Mouse (Mus musculus): ENCODE data around the gene Npas3. TPM values are rescaled to one million over a fixed set of nuclear protein-coding genes. Genes with fewer than 3 reads are reported as not detected.

Gene Npas3
- polyA plus RNA-seq, 1 experiment, result 0.30 TPM

DNA sequence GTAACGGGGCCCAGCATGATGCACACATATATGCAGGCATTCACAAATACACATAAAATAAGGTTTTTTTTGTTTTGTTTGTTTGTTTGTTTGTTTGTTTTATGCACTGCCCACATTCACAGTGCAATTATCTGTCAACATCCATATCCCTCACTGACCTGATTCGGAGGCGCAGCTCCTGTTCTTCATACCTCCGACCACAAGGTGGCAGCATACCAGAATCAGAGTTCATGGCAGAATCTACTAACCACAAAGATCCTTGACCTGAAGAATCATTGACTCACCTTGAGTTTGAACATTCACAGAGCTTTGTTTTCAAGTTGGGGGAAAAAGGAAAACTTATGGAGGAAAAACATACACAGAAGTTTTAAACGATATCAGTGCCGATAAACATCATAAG is 743.9 kb downstream of the Npas3 start:
- no peak for DNase-seq (ENCODE audit: low read depth)

GRCm38 (mm10) chr12:53995710-53996109 is 747.2 kb downstream of the Npas3 start:
- no peak for DNase-seq (ENCODE audit: low read depth)

GRCm38 (mm10) chr12:53997141-53997540 is 748.7 kb downstream of the Npas3 start:
- DNase-seq (ENCODE audit: low read depth), result no peak

GRCm38 (mm10) chr12:53999647-54000637 is 751.5 kb downstream of the Npas3 start:
- DNase-seq (ENCODE audit: low read depth), result no peak

DNA sequence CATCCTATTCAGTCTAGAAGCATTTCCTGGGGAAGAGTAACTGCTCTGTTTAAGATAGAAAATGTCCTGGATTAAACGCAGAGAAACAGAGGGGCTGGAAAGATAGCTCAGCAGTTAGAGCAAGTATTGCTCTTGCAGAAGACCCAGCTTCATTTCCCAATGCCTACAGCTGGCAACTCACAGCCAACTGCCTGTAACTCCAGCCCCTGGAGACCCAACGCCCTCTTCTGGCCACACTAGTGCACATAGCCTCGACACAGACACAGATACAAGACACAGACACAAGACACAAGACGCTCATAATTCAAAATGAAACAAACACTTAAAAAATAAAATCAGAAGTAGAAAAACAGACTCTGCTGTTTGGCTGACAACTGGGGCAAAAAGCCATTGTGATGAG is 754.0 kb downstream of the Npas3 start:
- no peak for DNase-seq (ENCODE audit: low read depth)

DNA sequence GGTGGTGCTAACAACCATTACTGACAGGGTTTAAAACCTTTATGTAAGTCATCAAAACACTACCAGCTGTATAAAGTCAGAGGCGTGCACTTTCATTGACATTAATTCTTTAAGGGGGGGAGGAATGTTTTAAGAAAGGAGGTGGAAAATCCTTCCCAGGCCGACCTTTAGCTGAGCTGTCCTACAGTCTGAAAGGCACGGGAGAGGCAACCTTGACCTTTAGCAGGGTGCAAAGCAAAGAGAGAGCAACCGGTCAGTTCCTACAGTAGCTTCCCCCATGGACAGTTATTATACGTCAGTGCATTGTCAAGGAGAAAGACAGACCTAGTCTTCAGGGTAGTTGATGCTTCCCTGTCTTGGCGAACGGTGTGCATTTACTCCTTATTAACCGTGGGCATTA is 756.1 kb downstream of the Npas3 start:
- no peak for DNase-seq (ENCODE audit: low read depth)

- DNase-seq (ENCODE audit: low read depth), result no peak
Observed at GRCm38 (mm10) chr12:54005546-54005945, 757.1 kb downstream of the Npas3 start.

- DNase-seq (ENCODE audit: low read depth), result no peak
Observed at GRCm38 (mm10) chr12:54015304-54015703, 766.8 kb downstream of the Npas3 start.

DNA sequence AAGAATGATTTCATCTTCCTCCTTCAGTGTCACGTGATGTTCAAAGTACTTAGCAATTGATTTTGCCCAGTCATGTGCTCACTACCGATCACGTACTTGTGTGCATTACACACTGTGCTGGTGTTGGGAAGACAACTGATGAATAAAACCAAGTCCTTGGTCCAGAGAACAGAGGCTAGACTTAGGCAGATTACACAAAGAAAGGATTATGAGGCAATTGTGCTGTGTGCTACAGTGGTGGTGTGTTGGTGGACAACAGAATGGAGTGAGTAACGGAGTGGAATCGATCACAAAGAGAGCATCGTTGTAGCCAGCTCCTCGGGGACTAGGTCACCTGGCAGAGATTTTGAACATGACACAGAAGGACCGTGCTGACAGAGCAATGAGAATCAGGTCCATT is 769.5 kb downstream of the Npas3 start:
- no peak for DNase-seq (ENCODE audit: low read depth)

DNA sequence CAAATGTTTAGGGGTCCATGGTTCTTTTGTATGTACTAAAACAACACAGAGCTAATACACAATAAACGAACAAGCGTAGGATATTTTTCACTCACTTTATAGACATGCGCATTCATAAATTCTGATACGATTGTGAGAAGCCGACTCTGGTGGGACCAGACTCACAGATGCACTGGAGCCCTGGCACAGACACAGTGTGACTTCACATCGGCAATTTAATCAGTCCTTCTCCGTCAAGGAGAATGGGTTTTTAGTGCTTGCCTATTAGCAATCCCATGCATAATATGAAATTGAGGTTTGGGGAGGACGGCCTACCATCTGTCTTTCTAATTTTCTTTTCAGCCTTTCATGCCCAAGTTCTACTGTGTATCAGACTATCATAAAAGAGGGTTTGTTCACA is 771.5 kb downstream of the Npas3 start:
- DNase-seq (ENCODE audit: low read depth), result no peak

DNA sequence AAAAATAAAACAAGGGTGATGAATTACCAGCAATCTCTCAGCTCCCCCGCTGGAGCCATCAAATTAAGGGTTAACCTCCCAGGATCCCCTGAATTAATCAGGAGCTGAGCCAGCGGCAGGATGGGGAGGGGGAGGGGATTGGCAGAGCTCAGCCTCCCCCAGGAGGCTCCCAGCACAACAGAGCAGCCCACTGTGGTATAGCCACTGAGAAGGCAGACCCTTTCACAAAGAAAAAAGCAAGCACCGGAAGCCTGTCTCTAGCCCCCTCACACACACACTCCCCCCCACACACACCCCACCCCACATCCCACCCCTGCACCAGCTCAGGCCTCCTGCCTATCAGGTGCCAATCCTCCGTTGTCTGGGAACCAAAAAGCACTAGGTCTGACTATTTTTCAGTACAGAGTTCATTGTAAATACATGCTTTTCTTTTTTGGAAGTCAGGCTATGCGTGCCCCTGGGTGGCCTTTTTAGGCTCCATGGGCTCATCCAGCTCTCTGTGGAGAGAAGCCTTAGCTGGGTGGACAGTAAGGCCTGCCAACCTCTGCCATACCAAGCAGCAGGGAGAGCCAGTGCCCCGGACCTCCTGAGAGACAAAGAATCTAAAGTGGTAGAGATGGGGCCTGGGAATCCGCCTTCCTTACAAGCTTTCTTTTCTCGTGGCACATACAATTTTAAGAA is 786.3 kb downstream of the Npas3 start:
- no peak for DNase-seq (ENCODE audit: low read depth)

DNA sequence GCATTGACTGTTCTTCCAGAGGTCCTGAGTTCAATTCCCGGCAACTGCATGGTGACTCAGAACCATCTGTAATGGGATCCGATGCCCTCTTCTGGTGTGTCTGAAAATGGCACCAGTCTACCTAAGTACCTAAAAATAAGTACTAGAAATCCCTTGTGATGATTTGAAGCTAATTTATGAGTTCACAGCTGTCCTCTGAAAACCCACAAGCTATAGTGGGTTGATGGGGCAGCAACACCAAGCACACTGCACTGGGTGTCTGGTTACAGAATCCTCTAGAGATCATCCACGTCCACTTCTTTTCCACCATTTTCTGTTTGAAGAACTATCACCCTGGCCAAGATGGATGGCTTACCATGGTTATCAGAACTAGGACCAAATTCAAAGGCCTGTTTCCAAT is 789.1 kb downstream of the Npas3 start:
- DNase-seq (ENCODE audit: low read depth), result no peak

- DNase-seq (ENCODE audit: low read depth), result no peak
Observed at GRCm38 (mm10) chr12:54042996-54043544, 794.6 kb downstream of the Npas3 start.

DNA sequence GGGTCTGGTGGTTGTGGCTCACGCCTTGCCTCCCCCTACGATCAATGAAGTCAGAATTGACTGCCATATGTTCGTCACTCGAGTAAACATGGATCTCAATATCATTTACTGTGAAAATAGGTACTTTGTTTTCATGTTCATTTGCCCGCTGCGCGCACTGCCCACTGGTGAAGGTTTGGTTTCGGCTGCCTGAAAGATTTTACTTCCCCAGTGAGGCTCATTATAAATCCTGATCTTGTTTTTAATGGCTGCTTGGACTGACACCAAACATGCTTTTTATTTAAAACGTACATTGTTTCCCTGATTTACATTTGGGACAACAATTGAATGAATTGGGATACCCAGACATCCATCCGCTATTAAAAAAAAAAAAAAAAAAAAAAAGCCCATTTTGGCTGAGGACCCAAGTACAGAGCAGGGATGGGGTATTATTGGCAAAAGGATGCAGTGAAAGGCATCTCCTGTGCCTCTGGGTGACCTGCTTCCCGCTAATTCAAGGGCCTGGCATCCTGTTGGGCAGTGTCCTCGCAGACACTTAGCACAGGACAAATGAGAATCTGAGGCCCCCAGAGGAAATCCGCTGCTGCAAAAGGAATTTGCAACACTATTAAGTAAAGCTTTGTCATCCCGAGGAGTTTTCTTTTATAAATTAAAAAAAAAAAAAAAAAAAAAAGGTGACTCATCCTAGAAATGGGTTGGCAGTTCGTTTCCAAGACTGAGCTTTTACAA is 796.3 kb downstream of the Npas3 start:
- DNase-seq (ENCODE audit: low read depth), result no peak

DNA sequence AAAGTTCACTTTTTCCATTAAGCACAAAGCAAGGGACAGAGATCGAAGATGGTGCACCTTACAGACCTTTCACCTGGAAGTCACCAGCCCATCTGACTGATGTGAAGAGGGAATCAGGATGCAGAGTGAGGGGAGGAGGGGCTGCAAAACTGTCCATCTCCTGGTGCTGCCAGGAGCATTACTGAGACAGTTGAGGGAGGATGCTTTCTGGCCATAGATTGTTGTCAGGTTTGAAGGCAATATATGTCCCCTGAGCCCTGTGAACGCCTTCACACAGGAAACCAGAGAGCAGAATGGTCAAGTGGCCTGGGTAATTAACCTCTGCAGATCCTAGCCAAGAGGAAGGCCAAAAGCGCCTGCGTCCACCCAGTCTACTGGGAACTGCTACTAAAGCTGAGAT is 796.9 kb downstream of the Npas3 start:
- no peak for DNase-seq (ENCODE audit: low read depth)

DNA sequence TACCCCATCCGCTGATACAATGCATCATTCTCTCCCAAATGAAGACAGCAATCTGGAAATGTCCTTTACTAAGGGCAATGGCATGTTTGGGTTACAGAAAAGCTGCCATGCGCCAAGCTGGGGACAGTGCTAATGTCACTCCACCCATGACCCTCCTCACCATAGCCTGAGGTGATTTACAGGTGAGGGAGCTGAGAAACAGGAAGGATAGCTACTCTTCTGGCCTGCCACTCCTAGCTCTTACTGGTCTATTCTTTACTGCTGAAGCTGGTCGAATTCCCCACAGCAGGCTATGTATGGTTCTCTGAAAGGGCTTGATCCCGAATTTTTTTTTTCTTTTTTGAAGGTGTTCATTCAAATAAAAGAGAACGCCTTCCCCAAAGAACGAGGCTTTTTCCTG is 798.3 kb downstream of the Npas3 start:
- DNase-seq (ENCODE audit: low read depth), result no peak

DNA sequence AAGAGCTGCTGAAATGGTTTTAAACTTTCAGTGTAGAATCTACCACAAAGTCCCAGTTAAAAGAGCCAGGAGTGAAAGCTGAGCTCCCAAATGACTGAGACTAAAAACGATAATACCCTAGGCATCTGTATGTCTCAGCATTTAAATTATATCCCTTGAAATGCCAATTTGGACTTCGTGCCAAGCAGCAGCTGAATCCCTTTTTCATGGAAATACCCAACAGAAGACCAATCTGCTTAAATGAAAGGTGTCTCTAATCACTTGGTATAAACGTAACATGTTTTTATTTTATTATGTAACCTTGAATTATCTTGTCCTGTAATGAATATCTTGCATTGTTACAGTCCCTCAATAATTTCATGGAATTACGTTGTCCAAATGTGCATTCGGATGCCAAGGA is 799.6 kb downstream of the Npas3 start:
- DNase-seq (ENCODE audit: low read depth), result no peak

GRCm38 (mm10) chr12:54049926-54050325 is 801.4 kb downstream of the Npas3 start:
- no peak for DNase-seq (ENCODE audit: low read depth)

- no peak for DNase-seq (ENCODE audit: low read depth)
Observed at GRCm38 (mm10) chr12:54052939-54053338, 804.5 kb downstream of the Npas3 start.

DNA sequence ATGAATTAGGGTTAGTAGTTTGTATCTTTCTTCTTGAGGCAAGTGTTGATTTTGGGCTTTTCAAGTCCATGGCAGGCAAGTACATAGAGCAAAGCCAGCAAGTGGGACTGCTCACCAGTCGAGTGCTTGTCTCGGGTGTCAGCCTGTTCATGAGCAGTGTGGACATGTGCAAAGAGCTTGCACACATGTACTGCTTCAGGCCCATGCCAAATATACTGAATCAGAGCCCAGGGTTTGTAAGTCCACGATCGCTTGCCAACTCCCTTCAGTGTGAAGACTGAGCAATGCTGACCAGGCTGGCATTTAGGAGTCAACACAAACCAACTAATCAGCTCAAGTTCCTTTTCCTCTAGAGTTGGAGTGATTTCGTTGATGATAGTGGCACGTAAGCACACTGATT is 805.1 kb downstream of the Npas3 start:
- no peak for DNase-seq (ENCODE audit: low read depth)

- no peak for DNase-seq (ENCODE audit: low read depth)
Observed at GRCm38 (mm10) chr12:54060732-54061131, 812.3 kb downstream of the Npas3 start.

DNA sequence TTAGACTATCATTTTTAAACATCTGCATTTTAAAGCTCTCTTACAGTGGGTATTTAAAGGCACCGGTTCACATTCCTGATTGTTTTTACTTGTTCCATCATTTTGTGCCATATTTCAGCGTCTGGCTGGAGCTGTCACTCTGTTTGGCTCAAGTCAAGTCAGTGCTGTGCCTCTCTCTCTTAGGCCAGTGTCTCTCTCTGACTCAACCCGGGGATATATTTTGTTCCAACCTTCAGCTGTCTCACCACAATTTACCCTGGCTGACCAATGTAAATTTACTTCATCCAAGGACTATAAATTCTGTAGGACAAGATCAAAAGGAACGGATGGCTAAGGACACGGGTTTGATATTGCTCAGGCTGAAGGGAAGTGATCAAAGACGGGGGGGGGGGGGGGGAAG is 812.7 kb downstream of the Npas3 start:
- DNase-seq (ENCODE audit: low read depth), result no peak

All from gonadal fat pad, adult 2 months (tissue).